Mouse (Mus musculus) layer of hippocampus, adult 8-10 months (tissue): ENCODE results near the gene Pink1. TPM values are rescaled to one million over a fixed set of nuclear protein-coding genes. Genes with fewer than 3 reads are reported as not detected.
A peak's percentile ranks its signal among the peaks of the same experiment; 100 is the strongest.
"Not testable (repeated sequence)": the region's sequence is repeated elsewhere in the genome, so short reads cannot be mapped to it uniquely, and the experiment has no call there.

Experiments used
- DNase-seq, 2 experiments: peaks; one replicate each; pipeline ENCODE4 v3.0.0; 2022; ENCODE audit warnings: low spot score in 2 of 2
- total RNA-seq, 4 experiments: library from RNA; stranded (reverse); gene quantifications; 2 replicates each; pipeline ENCODE4 v1.2.4; 2022

Pink1 gene
- total RNA-seq, 4 experiments from 2014 or later = 264 to 292 (median 274) TPM

DNA sequence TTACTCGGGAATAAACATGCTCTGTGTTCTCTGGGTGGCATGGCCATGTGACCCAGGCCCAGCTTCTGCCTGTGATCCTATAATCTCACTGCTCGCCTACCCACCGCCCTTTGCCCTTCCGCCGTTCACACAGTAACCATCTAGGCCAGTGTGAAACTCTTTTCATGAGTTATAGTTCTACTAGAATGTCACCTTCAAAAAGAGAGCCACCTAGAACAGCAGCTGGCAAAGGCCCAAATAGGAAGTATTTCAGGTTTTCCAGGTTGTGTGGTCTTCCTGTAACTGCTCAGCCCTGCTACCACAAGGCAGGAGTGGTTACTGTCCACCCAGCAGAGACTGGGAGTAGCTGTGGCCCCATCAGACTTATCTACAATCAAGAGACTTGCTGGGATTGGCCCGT lies 16.7 kb upstream of the Pink1 start:
- no peak for DNase-seq

DNA sequence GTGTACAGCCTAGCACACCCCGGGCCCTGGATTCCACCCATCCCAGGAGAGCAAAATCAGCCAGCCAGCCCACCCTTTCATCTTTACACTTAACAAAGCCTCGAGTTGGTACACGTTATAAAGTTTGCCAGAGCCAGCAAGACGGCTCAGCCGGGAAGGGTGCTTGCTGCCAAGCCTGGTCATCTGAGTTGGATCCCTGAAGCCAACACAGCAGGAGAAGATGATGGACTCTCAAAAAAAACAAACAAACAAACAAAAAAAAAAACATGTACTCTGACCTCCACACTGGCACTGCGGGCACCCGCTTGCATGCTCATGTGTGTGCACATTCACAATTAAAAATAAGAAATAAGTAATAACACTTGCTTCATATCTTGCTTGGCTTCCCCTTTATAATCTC lies 15.9 kb upstream of the Pink1 start:
- DNase-seq = no peak

DNA sequence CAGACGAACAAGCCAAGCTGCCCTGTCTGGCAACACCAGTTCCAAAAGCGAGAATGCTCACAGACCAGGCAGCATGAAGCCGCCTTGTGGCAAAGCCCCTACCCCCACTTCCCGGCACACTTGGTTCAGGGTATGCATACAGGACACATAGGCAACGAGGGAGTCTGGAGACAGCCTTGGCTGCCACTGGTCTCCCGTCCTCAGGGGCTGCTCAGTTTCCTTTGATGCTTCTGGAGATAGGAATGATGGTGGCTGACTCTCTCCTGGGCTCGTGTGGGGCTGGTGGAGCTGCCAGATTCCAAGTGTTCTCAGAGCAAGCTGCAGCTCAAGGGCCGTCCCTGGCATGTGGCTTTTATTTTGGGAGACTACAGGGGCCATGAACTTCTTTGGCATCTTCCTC lies 15.3 kb upstream of the Pink1 start:
- no peak for DNase-seq

DNA sequence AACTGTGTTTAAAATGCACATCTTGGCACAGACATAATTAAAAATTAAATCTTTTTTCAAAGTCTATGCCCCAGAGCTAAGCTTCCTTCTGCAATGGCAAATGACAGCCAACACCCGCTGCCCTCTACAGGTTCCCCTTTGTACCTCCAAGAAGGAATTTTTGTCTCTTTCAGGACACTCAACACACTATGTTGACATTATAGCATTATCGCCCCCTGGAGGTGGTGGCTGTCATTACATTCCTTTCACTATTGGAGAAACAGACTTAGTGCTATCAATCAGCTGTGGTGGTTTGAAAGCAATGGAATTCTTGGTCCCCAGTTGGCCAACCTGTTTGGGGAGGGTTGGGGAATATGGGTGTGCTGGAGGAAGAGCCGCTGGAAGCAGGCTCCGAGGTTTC lies 13.9 kb upstream of the Pink1 start:
- DNase-seq = peak in 1 of 2 experiments; percentile 58

DNA sequence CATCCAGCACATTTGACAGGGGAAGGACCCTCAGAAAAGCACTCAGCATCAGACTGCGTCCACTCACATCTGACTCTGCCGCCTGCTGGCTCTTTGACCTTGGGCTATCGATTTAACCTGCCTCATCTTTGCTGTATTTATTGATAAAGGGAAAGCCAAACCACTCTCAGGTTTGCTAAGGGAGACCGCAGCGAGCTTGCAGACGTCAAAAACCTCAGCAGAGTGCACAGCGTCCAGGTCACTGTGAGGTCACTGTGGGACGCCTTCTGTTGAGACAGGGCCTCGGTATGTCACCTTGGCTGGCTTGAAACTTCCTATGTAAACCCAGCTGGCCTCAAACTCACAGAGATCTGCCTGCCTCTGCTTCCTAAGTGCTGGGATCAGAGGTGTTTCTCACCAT lies 11.2 kb upstream of the Pink1 start:
- DNase-seq = no peak

DNA sequence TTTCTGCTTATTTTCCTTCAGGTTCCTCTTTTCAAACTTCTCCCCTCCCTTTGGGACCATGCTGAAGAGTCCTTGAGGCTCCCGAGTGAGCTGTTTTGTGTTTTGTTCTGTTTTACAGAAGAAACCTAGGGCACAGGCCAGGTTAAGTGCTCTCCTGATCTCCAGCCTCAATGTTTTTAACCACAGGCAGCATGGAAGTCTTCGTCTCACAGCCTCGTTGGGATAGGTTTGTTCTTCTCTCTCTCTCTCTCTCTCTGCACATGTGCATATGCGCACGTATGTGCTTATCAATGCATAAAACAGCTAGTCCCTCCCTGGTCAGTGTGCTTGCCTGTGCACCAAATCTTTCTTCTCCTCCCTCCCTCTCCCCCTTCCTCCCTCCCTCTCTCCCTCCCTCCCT lies 10.8 kb upstream of the Pink1 start:
- no peak for DNase-seq

DNA sequence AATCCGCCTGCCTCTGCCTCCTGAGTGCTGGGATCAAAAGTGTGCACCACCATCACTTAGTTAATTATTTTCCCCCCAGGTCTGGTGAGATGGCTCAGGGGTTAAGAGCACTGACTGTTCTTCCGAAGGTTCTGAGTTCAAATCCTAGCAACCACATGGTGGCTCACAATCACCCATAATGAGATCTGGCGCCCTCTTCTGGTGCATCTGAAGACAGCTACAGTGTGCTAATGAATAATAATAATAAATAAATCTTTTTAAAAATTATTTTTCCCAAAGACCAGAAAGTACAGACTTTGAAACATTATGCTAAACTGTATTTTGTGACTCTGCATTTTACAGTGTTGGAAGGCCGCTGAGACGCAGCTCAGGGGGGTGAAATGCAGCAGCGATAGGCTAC lies 9.5 kb upstream of the Pink1 start:
- no peak for DNase-seq

DNA sequence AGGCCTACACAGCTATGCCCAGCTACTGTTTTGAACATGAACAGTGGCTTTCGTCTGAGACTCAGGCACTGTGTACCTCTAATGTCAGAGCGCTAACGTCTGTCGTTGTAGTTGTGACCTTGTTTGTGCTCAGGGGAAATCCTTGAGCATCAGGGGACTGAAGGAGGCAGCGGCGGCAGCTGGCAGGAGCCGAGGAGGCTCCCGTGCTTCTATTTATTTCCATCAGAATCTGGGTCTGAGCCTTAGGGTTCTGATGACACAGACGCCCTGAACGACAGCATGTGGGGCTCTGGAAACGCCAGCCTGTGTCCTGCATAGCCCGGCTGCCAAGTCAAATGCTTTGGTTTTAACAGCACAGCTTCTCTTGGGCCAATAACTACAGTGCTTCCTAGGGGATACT lies 8.9 kb upstream of the Pink1 start:
- DNase-seq = no peak

DNA sequence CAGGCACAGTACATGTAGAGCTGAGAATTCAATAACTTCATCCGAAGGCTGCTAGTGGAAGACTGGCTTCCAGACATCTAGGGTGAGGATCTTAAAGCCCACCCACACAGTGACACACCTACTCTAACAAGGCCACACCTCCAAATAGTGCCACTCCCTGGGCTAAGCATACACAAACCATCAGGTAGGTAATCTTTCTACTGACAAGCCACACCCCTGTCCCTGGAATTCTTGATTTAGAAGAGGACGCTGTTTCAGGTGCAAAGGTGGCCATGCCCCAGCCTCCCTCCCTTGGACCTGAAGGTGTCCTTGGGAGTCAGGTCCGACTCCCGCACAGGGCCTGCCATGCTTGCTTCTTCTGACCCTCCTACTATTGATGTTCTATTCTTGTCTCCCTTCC lies 7.0 kb upstream of the Pink1 start:
- DNase-seq = no peak

DNA sequence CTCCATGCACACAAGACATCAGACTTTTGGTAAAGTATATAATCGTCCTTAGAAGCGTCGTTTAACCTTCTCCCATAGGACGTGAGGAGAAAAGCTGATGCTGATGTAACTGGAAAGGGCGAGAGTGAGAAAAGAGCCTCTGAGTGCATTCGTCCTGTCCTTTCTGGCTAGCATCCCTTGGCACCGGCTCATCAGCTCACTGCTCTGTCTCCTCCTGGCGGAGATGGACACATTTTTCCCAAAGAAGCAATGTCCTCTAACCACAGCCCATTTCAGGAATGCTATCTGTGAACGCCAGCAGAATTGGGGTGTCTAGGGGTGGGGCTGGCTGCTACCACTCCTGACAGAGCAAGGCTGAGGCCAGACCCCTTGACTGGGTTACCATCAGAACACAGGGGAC lies 5.5 kb upstream of the Pink1 start:
- DNase-seq = no peak

DNA sequence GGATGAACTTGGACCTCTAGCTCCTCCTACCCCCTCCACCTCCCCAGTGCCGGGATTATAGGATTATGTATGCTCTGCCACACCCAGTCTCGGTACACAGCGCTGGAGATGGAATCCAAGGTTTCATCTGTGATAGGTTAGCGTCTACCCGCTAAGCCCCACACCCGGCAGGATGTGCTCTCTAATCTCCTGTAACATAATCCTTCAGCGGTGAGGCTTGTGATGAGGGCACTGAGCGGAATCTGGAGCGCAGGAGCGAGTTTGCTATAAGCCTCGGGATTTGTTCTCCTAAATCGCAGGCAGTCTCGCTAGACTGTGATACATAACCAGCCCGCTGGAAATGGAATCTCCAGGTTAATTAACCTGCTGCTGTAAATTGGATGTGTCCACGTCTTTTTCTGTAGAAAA lies 4.2 kb upstream of the Pink1 start:
- no peak for DNase-seq

DNA sequence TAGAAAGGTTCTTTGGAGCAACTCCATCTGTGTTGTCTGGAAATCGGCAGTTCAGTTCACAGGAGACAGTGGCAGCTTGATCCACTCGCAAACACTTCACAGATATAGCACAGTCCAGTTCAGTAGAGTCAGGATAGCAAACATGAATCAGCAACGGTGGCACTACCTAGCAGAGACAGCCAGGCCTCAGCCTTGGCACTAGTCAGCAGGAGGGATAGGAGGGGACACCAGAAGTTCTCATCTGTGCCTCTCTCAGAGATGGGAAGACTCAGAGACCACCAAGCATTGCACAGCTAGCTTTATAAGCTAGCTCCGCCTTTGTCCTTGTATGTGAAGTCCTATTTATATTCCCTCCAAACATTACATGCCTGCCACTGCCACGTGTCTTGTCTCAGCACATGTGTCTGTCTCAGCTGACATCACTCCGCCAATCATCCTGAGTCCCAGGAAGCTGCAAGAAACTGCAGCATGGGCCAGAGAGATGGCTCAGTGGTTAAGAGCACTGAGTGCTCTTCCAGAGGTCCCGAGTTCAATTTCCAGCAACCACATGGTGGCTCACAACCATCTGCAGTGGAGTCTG lies 1.9 kb upstream of the Pink1 start:
- DNase-seq = no peak

DNA sequence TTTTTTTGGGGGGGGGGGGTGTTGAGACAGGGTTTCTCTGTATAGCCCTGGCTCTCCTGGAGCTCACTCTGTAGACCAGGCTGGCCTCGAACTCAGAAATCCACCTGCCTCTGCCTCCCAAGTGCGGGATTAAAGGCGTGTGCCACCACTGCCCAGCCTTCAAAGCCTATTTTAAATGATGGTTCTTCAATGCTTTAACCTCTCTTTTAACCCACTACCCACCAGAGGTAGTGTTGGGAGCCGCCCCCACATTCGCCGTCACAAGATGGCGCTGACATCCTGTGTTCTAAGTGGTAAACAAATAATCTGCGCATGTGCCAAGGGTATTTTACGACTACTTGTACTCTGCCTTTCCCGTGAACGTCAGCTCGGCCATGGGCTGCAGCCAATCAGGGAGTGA lies 1.0 kb upstream of the Pink1 start:
- DNase-seq = not testable (repeated sequence)

DNA sequence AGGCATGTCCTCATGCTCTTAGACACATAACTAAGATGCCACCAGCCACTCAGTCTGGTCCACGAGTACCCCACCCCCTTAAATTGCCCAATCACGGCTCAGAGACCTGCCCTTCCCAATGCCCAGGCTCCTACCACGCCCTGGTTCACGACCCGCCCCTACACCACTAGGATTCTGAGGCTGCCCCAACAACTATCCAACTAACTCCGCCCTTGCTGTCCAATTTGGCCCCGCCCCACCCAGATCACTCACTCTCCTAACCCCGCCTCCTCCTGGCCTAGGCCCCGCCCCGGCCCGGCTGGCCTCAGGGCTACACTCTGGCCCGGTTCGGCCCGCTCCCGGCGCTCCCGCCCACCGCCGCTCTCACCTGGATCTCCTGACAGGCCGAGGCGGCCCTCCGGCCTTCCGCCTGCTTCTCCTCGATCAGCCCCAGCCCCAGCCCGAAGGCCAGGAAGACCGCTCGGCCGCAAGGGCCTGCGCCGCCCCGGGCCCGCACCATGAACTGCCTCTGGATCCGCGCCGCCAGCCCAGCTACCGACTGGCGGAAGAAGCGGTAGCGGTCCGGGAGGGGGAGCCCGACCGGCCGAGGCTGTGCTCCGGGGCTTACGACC lies 536 bp downstream of the Pink1 start:
- peak; percentile 90 to 91 for DNase-seq

DNA sequence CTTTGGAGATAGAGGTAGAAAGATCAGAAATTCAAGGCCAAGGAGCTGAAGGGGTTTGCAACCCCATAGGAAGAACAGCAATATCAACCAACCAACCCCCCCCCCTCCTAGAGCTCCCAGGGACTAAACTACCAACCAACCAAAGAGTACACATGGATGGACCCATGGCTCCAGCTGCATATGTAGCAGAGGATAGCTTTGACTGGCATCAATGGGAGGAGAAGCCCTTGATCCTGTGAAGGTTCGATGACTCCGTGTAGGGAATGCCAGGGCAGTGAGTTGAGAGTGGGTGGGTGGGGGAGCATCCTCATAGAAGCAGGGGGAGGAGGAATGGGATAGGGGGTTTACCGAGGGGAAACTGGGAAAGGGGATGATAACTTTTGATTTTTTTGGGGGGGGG lies 1.7 kb downstream of the Pink1 start:
- DNase-seq = no peak

DNA sequence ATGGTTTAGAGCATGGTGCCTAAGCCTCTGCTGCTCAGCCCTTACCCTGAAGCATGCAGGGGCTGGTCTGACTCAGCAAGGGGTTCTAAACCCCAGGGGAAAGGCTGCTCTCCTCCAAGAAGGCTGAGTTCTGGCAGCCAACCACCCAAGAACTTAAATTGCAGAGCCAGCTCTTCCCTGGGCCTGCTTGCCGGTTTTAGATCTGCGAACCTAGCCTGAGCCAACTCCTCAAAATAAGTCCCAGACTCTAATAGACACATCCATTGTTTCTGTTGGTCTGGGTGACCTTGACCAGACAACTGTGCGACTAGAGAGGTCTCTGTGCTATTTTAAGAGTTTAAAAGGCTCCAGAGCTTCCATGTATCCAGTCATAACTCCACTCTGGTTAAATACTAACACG lies 2.4 kb downstream of the Pink1 start:
- no peak for DNase-seq

DNA sequence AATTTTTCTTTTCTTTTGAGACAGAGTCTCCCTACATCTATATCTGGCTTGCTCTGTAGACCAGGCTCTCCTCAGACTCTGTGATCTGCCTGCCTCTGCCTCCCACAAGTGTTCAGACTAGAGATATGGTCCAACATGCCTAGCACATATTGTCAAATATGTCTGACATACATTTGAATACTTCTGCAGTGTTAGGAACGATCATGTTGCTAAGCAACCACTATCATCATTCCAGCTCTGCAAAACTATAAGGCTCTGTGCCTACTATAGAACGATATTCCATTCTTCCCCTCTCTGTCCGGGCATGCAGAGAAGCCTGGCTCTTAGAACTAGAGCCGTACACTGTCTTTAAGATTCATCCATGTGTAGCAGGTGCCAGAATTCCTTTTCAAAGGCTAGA lies 3.4 kb downstream of the Pink1 start:
- DNase-seq = no peak

DNA sequence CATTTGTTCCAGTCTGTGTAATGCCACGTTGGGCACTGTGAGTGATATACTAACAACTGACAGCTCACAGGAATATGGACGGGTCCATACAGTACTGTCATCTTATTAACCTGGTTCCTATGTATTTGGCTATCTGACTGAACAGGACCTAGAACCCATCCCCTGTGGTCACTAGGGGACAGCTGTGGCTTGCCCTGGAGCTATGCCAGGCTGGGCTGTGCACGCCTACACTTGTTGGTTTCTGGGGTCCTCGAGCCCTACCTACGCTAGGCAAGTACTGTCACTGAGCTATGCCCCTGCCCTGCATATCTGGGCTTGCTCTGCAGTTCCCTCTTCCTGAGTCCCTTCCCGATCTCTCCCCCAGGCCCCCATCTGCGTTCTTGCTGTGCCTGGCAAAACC lies 4.6 kb downstream of the Pink1 start:
- DNase-seq = no peak

DNA sequence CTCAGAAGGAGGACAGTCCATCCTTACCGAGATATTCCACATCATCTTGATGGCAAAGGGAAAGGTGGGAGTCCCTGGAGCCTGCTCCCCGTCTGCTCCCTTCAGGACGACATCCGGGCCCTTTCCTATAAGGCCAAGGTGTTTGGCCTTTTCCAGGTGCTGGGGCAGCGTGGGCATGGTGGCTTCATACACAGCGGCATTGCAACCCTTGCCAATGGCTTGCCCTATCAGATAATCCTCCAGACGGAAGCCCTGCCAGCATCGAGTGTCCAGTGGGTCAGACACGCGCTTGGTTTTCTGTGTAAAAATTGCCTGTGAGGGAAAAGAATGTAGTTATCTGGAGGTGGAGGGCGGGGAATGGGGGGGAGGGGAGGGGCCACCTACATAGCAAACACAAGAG lies 5.4 kb downstream of the Pink1 start:
- DNase-seq = no peak

DNA sequence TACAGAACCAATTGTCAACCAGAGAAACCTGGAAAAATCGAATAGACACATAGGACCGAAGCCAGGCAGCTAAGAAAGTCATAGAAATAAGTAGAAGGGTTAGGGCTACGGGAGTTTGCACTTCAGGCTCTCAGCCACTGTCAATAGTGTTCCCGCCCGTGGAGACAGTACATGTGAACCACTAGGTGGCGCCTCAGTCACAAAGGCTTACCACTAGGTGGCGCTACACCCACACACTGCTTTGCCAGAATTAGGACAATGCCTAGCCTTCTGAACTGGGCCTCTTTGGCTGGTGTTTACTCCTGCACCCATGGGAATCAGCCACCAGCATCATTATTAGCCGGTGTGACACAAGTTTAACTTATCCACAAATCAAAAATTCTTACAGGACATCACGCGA lies 6.6 kb downstream of the Pink1 start:
- DNase-seq = peak; percentile 85 to 92

DNA sequence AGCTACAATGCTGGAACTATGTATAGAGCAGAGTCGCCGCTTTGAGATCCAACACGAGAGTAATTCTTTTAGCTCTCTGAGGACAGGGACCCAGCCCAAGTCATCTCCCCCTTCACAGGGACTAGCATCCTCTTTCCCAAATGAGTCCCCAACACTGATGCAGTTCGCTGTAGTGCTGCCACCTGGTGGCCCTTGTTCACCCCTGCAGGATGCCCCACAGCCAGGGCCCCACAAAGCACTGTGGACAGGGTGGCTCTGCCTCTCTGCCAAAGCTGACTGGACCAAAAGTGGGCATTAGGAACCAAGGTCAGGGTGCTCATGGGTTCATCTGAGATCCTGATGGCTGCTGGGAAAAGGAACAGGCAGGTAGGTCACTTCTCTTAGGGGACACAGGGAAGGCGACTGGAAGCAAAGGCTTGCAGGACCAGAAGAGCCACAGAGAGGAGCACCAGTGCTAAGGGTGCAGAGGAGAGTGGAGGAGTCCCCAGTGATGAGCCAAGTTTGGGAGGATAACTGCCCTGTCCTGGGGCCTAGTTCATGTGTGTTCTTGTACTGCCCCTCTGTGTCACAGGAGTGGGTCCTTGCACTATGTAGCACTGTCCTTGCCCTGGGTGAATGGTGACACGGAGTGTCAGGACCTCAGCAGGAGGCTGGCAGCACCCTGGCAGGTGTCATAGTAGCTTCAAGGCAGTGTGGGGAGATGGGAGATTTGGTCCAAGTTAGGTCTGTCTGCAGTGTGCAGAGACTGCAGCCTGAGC lies 7.4 kb downstream of the Pink1 start:
- DNase-seq = peak in 1 of 2 experiments; percentile 59

DNA sequence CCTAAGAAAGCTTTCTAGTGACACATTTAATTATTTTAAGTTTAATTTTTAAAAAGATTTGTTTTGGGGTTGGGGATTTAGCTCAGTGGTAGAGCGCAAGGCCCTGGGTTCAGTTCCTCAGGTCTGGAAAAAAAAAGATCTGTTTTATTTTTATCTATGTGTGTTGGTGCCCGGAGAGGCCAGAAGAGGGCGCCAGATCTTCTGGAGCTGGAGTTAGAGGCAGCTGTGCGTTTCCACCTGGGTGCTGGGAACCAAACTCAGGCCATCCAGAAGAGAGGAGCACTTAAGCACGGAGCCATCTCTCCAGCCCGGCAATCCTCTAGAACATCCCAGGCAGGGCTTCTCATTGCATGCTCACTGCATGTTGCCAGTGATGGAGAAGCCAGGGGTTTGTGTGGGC lies 9.7 kb downstream of the Pink1 start:
- no peak for DNase-seq

DNA sequence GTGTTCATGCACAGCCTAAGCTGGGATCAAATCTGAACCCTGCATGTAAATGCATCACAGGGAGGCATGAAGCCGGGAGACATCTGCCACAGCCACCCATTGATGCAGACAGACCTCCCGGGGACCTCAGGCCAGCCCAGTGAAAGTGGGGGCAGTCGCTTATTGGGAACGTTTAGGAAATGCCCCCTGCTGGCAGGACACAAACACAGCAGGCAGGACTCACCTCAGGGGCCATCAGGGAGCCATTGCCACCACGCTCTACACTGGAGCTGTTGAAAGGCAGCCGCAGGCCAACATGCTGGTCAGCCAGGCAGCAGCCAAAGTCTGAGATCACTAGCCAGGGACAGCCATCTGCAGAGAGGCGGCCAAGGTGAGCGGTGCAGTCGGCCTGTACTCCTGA lies 10.3 kb downstream of the Pink1 start:
- no peak for DNase-seq
